Mouse (Mus musculus) midbrain, embryonic 11.5 days (tissue): ENCODE data around the gene Fth1. TPM values are rescaled to one million over a fixed set of nuclear protein-coding genes. Genes with fewer than 3 reads are reported as not detected.
A peak's percentile ranks its signal among the peaks of the same experiment; 100 is the strongest.

Experiments used
- ATAC-seq: fragments of 200-750 bp; cut with Nextera tagmentation; 2 replicates; pipeline ENCODE4 v1.8.0; 2017; ENCODE audit warnings: moderate TSS enrichment, moderate library complexity; ENCODE audit not compliant: low FRiP score
- DNase-seq: peaks from one replicate; pipeline ENCODE4 v3.0.0; 2015; ENCODE audit warnings: low spot score; ENCODE audit errors: missing footprints
- H3K27ac ChIP-seq: fragments of 300-500 bp; sonication (generic); 2 replicates; pipeline ENCODE4 v1.5.1; 2014; ENCODE audit warnings: low read depth, low read length
- H3K27me3 ChIP-seq: fragments of 300-500 bp; sonication (generic); 2 replicates; pipeline ENCODE4 v1.6.1; 2014; ENCODE audit warnings: mild to moderate bottlenecking, low read length, moderate library complexity, mixed read lengths; ENCODE audit not compliant: control insufficient read depth, insufficient read depth
- H3K36me3 ChIP-seq: fragments of 300-500 bp; sonication (generic); 2 replicates; pipeline ENCODE4 v1.6.1; 2014; ENCODE audit warnings: mild to moderate bottlenecking, low read length, moderate library complexity, mixed read lengths; ENCODE audit not compliant: control insufficient read depth, insufficient read depth
- H3K4me1 ChIP-seq: fragments of 300-500 bp; sonication (generic); 2 replicates; pipeline ENCODE4 v1.6.1; 2014; ENCODE audit warnings: low read length; ENCODE audit not compliant: control insufficient read depth, insufficient read depth
- H3K4me2 ChIP-seq: fragments of 300-500 bp; sonication (generic); 2 replicates; pipeline ENCODE4 v1.6.1; 2014; ENCODE audit warnings: mild to moderate bottlenecking, moderate library complexity
- H3K4me3 ChIP-seq: fragments of 300-500 bp; sonication (generic); 2 replicates; pipeline ENCODE4 v1.5.1; 2014; ENCODE audit warnings: low read depth, low read length
- H3K9ac ChIP-seq: fragments of 300-500 bp; sonication (generic); 2 replicates; pipeline ENCODE4 v1.6.1; 2014; ENCODE audit warnings: low read length
- H3K9me3 ChIP-seq: fragments of 300-500 bp; sonication (generic); 2 replicates; pipeline ENCODE4 v1.6.1; 2016; ENCODE audit warnings: low read length; ENCODE audit not compliant: control insufficient read depth
- WGBS: fragments of 180-500 bp; shearing (Covaris S2); extraction: QIAGEN DNeasy Blood & Tissue Kit; methylation state at CpG from one replicate; pipeline ENCODE4 v1.1.7; 2014; 5-methylcytosine and 5-hydroxymethylcytosine counted together
- polyA plus RNA-seq: library from polyadenylated mRNA; unstranded; fragments of >200 nt; fragmentation: Nextera tagmentation; extraction: Ambion mirVana; gene quantifications from 2 replicates; pipeline ENCODE4 v1.2.1, GENCODE M21; 2014

Fth1 gene
- polyA plus RNA-seq, 1 experiment from 2014 or later = 1,422 TPM

DNA sequence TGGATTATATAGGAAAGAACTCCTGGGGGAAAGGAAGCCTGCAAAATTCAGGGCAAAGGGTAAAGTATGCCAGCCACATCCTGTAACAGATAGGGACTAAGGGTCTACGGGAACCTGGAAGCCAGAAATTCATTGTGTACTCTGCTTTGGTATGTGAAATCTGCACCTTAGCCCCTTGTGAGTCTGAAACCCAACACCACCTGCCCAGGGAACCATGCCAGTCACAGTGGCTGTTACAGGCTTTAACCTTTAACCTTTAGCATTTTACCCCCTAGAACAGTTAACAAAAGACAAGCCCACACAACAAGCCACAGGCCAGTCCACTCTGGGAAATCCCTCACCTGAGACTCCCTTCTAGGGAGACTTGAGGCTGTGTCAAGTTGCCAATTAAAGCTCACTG is 38.6 kb upstream of the Fth1 start:
- Histone ChIP-seq H3K27me3 (no peaks in the 10 kb centered on the region), H3K36me3 (no peaks in the 10 kb centered on the region), H3K27ac (no peak overlapping the region), H3K9ac (no peak overlapping the region), H3K4me2 (no peak overlapping the region), H3K4me3 (no peak overlapping the region), H3K4me1 (peaks cover 3% of the 10 kb centered on the region; the same call in 1 of the 2 replicates), H3K9me3 (no peaks in the 10 kb centered on the region)
- whole genome bisulfite sequencing = 89% methylated on average over 1 of the region's 1 CpGs
- ATAC-seq (no peak), DNase-seq (no peak)

DNA sequence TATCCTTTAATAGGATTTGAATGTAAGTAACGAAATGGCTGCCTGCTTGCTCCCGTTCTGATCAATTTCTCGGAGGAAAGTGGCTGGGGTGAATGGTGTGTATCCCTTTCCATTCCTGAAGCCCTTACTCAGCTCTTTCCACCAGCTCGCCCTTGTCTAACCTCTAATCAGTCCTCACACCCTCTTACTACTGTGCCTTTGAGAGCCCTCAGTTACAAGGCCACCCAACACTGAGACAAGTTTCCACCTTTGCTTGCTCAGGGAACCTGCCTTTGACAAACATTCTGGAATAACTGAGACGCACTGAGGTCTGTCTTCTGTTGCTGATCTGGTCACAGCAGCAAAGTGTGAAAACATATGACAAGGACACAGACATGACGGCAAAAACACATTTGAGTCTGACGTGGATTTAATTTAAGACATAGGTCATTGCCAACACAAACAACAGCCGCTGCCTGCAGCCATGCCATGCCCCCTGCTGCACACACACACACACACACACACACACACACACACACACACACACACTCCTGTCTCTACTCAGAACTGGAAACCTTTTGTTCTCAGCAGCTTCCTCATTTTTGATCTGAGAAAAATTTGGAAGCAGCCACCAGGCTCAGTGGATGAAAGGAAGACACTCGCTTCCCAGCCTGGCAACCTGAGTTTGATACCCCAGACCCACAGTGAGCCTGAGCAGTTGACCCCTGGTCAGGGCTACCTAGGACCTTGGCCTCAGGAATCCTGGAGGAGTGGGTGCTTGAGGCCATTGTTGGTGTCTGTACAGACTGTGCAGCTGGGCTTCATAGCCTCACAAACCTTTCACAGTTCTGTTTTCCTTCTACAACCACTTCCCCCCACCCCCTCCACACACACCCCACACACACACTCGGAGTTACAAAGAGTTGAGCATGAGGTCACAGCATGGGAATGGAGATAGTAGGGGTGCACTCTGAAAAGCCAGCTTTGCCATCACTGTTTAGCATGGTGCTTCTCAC is 37.6 kb upstream of the Fth1 start:
- DNase-seq (no peak), ATAC-seq (no peak)
- H3K4me2 ChIP-seq = no peak overlapping the region
- no peak overlapping the region for H3K9ac ChIP-seq
- peaks cover 3% of the 10 kb centered on the region; the same call in 1 of the 2 replicates for H3K4me1 ChIP-seq
- H3K27me3 ChIP-seq = no peaks in the 10 kb centered on the region
- H3K4me3 ChIP-seq = no peak overlapping the region
- no peak overlapping the region for H3K27ac ChIP-seq
- no peaks in the 10 kb centered on the region for H3K36me3 ChIP-seq
- no peaks in the 10 kb centered on the region for H3K9me3 ChIP-seq
- WGBS = 76% methylated on average over 10 of the region's 10 CpGs

- H3K27me3 ChIP-seq = no peaks in the 10 kb centered on the region
- 91% methylated on average over 8 of the region's 8 CpGs for WGBS
- no peak for ATAC-seq
- H3K4me2 ChIP-seq = no peak overlapping the region
- peaks cover under 1% of the 10 kb centered on the region; the same call in 1 of the 2 replicates for H3K4me1 ChIP-seq
- H3K9me3 ChIP-seq = no peaks in the 10 kb centered on the region
- no peak for DNase-seq
- no peak overlapping the region for H3K27ac ChIP-seq
- H3K4me3 ChIP-seq = no peak overlapping the region
- no peaks in the 10 kb centered on the region for H3K36me3 ChIP-seq
- H3K9ac ChIP-seq = no peak overlapping the region
Measured at GRCm38 (mm10) chr19:9945800-9946564, 34.4 kb upstream of the Fth1 start.

DNA sequence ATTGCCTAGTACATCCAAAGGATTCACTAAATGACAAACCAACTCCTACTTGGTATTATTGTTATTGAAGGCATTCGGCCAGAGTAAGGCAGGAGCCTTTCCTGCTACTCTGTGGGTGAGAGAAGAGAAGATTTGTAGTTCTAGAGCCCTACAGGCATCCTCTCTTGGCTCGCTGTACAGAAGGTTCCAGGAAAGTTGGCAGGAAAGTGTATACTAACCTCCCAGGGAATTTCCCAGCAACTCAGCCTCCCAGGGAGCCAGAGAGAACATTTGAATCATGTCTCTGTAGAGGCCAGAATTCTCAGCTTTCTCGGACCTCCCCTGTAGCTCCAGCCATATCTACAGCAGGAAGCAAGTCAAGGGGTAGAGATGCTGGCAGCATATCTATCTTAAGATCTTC is 33.4 kb upstream of the Fth1 start:
- DNase-seq (no peak), ATAC-seq (no peak)
- H3K4me2 ChIP-seq = no peak overlapping the region
- no peaks in the 10 kb centered on the region for H3K9me3 ChIP-seq
- H3K36me3 ChIP-seq = no peaks in the 10 kb centered on the region
- no peaks in the 10 kb centered on the region for H3K27me3 ChIP-seq
- no peak overlapping the region for H3K9ac ChIP-seq
- WGBS = 79% methylated on average over 3 of the region's 3 CpGs
- H3K4me3 ChIP-seq = no peak overlapping the region
- no peak overlapping the region for H3K27ac ChIP-seq
- no peaks in the 10 kb centered on the region for H3K4me1 ChIP-seq

DNA sequence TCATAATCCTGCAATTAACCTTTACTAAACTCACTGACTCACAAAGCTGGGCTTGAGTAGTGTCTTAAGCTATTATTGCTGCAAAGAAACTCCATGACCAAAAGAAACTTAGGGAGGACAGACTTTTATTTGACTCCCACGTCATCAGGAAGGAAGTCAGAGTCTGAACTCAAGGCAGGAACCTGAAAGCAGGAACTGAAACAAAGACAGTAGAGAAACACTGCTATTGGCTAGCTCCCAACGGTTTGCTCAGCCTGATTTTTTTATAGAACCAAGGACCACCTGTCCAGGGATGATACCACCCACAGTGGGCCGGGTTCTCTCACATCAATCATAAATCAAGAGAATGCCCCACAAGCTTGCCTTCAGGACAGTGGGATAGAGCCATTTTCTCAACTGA is 28.0 kb upstream of the Fth1 start:
- Histone ChIP-seq H3K9me3 (no peaks in the 10 kb centered on the region), H3K36me3 (no peaks in the 10 kb centered on the region), H3K4me3 (no peak overlapping the region), H3K4me2 (no peak overlapping the region), H3K9ac (no peak overlapping the region), H3K27me3 (no peaks in the 10 kb centered on the region), H3K4me1 (no peaks in the 10 kb centered on the region), H3K27ac (no peak overlapping the region)
- no peak for DNase-seq
- WGBS = 81% methylated on average over 3 of the region's 3 CpGs
- ATAC-seq = no peak

GRCm38 (mm10) chr19:9952912-9953311 is 27.5 kb upstream of the Fth1 start:
- Histone ChIP-seq H3K4me3 (no peak overlapping the region), H3K4me1 (no peaks in the 10 kb centered on the region)
- 84% methylated on average over 3 of the region's 3 CpGs for WGBS

GRCm38 (mm10) chr19:9954055-9954810 is 26.2 kb upstream of the Fth1 start:
- no peak overlapping the region for H3K27ac ChIP-seq
- H3K9ac ChIP-seq = no peak overlapping the region
- no peaks in the 10 kb centered on the region for H3K27me3 ChIP-seq
- DNase-seq (peak; percentile 82), ATAC-seq (peak; percentile 46; the same call in 1 of the 2 replicates)
- no peaks in the 10 kb centered on the region for H3K36me3 ChIP-seq
- 58% methylated on average over 7 of the region's 7 CpGs for WGBS
- no peaks in the 10 kb centered on the region for H3K4me1 ChIP-seq
- H3K4me3 ChIP-seq = no peak overlapping the region
- no peaks in the 10 kb centered on the region for H3K9me3 ChIP-seq
- no peak overlapping the region for H3K4me2 ChIP-seq

More at GRCm38 (mm10) chr19:9952912-9953311, 27.5 kb upstream of the Fth1 start:
- H3K27ac ChIP-seq = no peak overlapping the region
- no peak overlapping the region for H3K9ac ChIP-seq
- ATAC-seq = no peak
- no peaks in the 10 kb centered on the region for H3K9me3 ChIP-seq
- no peak overlapping the region for H3K4me2 ChIP-seq
- peak; percentile 81 for DNase-seq
- H3K36me3 ChIP-seq = no peaks in the 10 kb centered on the region
- no peaks in the 10 kb centered on the region for H3K27me3 ChIP-seq

- H3K9ac ChIP-seq = no peak overlapping the region
Measured at GRCm38 (mm10) chr19:9954811-9955202, 25.6 kb upstream of the Fth1 start.

More at GRCm38 (mm10) chr19:9954811-9955202, 25.6 kb upstream of the Fth1 start:
- Histone ChIP-seq H3K4me2 (no peak overlapping the region), H3K9me3 (no peaks in the 10 kb centered on the region), H3K36me3 (no peaks in the 10 kb centered on the region), H3K4me1 (no peaks in the 10 kb centered on the region), H3K4me3 (no peak overlapping the region), H3K27me3 (no peaks in the 10 kb centered on the region), H3K27ac (no peak overlapping the region)
- ATAC-seq (no peak), DNase-seq (peak; percentile 81)
- 50% methylated on average over 5 of the region's 5 CpGs for WGBS
